Mouse (Mus musculus): ENCODE measurements around the gene Esrp2.

DNA sequence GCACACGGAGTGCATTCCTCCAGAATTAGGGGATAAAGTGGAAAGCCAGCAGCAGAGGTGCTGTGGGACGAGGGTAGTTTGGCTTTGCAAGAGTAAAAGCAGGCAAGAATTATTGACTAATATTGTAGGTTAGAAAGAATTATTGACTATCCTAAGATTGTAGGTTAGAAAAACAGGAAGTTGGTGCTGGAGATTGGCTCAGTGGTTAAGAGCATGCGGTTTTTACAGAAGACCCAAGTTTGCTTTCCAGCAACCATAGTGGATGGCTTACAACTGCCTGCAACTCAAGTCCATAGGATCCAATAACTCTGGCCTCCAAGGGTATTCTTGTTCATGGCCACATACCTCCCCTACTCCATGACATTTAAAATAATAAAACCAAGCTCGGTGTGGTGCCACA is 9.2 kb upstream of the Esrp2 start:
- no peak for TF ChIP-seq CTCF (IDR thresholded peaks at IDR 0.05; ENCODE audit: low read depth, low read length)
- TF ChIP-seq GATA2 (IDR thresholded peaks at IDR 0.05; ENCODE audit: borderline replicate concordance, low read depth, low read length) = no peak
- no peak for TF ChIP-seq POLR2AphosphoS5 (IDR thresholded peaks at IDR 0.05; ENCODE audit: insufficient replicate concordance, low read depth, low read length)
- no peak for TF ChIP-seq TAL1 (conservative IDR thresholded peaks at IDR 0.05; ENCODE audit: low read depth, low read length)
- no peak for TF ChIP-seq GATA1 (IDR thresholded peaks at IDR 0.05; ENCODE audit: borderline replicate concordance, low read length)

Measured in G1E (cell line).